Mouse (Mus musculus): ENCODE data around the gene Snapc5. TPM values are rescaled to one million over a fixed set of nuclear protein-coding genes. Genes with fewer than 3 reads are reported as not detected.
"Not testable (repeated sequence)": the region's sequence is repeated elsewhere in the genome, so short reads cannot be mapped to it uniquely, and the experiment has no call there.

The Snapc5 gene
- polyA plus RNA-seq (2012; rRNA removed) = 14.5 and 16.9 TPM in 2 replicates

- DNase-seq (ENCODE audit: low read depth) = peak; percentile 98
- TF ChIP-seq CTCF (IDR thresholded peaks at IDR 0.05; ENCODE audit: borderline replicate concordance, extremely low read depth, insufficient read depth, insufficient read length) (peak; percentile 61), POLR2A (IDR thresholded peaks at IDR 0.05; ENCODE audit: borderline replicate concordance, extremely low read depth, insufficient read depth, insufficient read length, poor library complexity, severe bottlenecking) (peak; percentile 44; the same call in 1 of the 2 replicates)
Observed at GRCm38 (mm10) chr9:64178974-64179646, at the start of gene Snapc5. Gene Snapc5 (plus strand): TSS chr9:64179274.

- no peak for DNase-seq (ENCODE audit: low read depth)
- TF ChIP-seq POLR2A (IDR thresholded peaks at IDR 0.05; ENCODE audit: borderline replicate concordance, extremely low read depth, insufficient read depth, insufficient read length, poor library complexity, severe bottlenecking) = no peak
- no peak for TF ChIP-seq CTCF (IDR thresholded peaks at IDR 0.05; ENCODE audit: borderline replicate concordance, extremely low read depth, insufficient read depth, insufficient read length)
Observed at GRCm38 (mm10) chr9:64131623-64132022, 47.5 kb upstream of the Snapc5 start.

DNA sequence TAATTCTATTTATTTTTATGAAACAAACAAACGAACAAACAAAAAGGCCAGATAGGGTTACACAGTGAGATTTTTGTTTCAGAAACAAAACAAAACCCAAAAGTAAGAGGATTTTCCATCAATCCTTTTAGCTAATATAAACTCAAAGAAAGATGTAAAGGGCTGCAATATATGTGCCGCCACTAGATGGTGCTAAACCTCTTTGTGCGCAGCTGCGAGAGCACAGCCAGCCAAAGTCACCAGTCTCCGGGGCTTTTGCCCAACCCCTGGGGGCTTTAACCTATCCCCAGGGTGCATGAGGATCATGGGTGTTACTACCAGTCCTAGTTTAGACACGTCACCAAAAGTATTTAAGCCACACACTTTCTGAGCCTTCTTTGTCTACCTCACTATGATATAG, 40.2 kb upstream of the Snapc5 start:
- TF ChIP-seq CTCF (IDR thresholded peaks at IDR 0.05; ENCODE audit: borderline replicate concordance, extremely low read depth, insufficient read depth, insufficient read length) = peak; percentile 62
- DNase-seq (ENCODE audit: low read depth) = peak; percentile 25

DNA sequence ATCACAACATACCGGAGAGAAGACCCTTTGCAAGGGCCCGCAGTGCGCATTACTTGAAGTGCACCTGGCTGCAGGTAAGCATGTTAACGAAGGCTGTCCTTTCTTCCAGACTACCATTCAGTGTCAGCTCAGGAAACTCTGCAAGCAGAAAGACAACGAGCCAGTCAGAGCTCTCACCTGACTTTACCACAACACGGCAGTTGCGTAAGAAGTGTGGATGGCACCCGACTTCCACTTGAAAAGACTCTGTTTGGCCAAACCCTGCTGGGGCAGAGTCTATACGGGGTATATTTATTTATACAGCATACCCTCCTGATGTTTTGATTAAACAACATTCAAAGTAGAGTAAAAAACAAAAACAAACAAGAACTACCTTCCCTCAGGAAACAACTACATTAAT, 39.2 kb upstream of the Snapc5 start:
- DNase-seq (ENCODE audit: low read depth) = no peak
- no peak for TF ChIP-seq CTCF (IDR thresholded peaks at IDR 0.05; ENCODE audit: borderline replicate concordance, extremely low read depth, insufficient read depth, insufficient read length)
- no peak for TF ChIP-seq POLR2A (IDR thresholded peaks at IDR 0.05; ENCODE audit: borderline replicate concordance, extremely low read depth, insufficient read depth, insufficient read length, poor library complexity, severe bottlenecking)

DNA sequence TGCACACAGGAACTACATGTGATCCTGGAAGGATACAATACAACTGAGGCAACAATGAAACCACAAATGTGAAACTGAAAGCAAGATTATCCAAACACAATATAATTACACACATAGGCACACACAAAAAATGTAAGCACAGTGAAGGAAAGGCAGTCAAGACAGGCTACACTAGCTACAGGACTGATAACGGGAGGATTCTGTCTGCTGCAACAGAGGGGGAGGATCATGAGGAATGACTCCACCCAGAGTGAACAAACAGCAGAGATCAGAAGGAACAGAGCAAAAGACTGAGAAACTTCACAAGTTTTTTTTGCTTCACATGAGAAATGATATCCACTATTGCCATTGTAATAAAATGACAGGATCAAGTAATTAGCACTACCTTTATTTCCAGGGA, 22.4 kb upstream of the Snapc5 start:
- DNase-seq (ENCODE audit: low read depth) = no peak
- TF ChIP-seq CTCF (IDR thresholded peaks at IDR 0.05; ENCODE audit: borderline replicate concordance, extremely low read depth, insufficient read depth, insufficient read length) = no peak
- TF ChIP-seq POLR2A (IDR thresholded peaks at IDR 0.05; ENCODE audit: borderline replicate concordance, extremely low read depth, insufficient read depth, insufficient read length, poor library complexity, severe bottlenecking) = no peak

DNA sequence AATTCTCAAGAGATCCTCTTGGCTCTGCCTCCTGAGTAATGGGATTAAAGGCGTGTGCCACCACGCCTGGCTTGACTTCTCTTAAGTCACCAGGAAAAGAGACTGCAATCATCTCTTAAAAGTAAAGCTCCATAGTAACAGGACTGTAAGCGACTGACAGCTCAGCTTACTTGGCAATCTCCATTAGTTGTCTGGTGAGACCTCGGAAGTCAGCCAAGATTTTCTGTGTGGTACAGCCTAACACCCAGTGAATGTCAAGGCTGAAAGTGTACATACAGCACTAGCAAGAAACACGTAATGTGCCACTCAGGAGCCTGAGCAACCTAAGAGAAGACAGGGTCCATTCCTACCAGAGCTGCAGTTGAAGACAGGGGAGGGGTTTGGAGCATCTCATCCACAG, 18.6 kb upstream of the Snapc5 start:
- no peak for TF ChIP-seq POLR2A (IDR thresholded peaks at IDR 0.05; ENCODE audit: borderline replicate concordance, extremely low read depth, insufficient read depth, insufficient read length, poor library complexity, severe bottlenecking)
- TF ChIP-seq CTCF (IDR thresholded peaks at IDR 0.05; ENCODE audit: borderline replicate concordance, extremely low read depth, insufficient read depth, insufficient read length) = no peak
- no peak for DNase-seq (ENCODE audit: low read depth)

DNA sequence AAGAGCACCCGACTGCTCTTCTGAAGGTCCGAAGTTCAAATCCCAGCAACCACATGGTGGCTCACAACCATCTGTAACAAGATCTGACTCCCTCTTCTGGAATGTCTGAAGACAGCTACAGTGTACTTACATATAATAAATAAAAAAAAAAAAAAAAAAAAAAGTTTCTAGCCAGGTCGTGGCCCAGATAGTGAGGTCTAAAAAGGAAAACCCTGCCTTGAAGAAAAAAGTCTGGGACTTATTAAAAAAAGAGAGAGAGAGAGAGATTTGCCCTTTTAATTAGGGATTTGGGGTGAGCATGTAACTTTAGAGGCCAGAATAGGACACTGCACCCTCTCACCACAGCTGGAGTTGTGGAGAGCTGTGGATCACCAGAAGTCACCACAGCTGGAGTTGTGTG, 9.1 kb upstream of the Snapc5 start:
- not testable (repeated sequence) for DNase-seq (ENCODE audit: low read depth)

DNA sequence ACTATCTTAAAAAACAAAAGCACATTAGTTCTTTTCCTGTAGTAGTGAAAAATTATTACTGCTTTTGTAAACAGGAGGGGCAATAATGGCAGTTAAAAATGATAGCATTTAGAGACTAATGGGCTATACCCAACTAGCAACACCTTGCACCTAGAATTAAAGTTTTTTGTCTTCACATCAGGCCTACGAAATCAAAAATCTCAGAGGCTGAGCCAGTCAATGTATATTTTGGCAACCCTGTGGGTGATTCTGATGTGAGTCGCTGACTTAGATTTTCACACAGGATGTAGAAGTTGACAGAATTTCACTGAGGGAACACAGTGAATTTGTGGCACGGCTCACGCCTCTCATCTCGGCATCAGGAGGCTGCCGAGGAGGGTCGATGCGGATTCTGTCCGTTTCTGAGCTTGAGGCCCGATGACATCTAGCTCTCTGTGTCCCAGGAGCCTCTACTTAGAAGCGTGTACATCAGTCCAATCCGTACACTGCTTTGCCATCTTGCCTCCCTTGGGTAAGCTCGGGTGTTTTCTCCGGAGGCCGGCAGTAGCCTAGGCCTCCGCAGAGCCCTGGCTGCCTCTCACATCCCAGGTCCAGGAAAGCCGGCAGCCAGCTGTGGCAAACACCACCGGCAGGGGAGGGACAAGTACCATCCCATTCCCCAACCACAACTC, 6.8 kb upstream of the Snapc5 start:
- TF ChIP-seq POLR2A (IDR thresholded peaks at IDR 0.05; ENCODE audit: borderline replicate concordance, extremely low read depth, insufficient read depth, insufficient read length, poor library complexity, severe bottlenecking) (no peak), CTCF (IDR thresholded peaks at IDR 0.05; ENCODE audit: borderline replicate concordance, extremely low read depth, insufficient read depth, insufficient read length) (no peak)
- DNase-seq (ENCODE audit: low read depth) = no peak

GRCm38 (mm10) chr9:64172816-64173665, 6.0 kb upstream of the Snapc5 start, which contains the start of the genes Zwilch and Rpl4:
Gene Zwilch (minus strand): TSS chr9:64173104.
Gene Rpl4 (plus strand): TSS chr9:64173375.
- peak; percentile 94 for DNase-seq (ENCODE audit: low read depth)
- TF ChIP-seq CTCF (IDR thresholded peaks at IDR 0.05; ENCODE audit: borderline replicate concordance, extremely low read depth, insufficient read depth, insufficient read length) (peak; percentile 15; the same call in 1 of the 2 replicates), POLR2A (IDR thresholded peaks at IDR 0.05; ENCODE audit: borderline replicate concordance, extremely low read depth, insufficient read depth, insufficient read length, poor library complexity, severe bottlenecking) (peak; percentile 86; the same call in 1 of the 2 replicates)

GRCm38 (mm10) chr9:64173666-64174220, 5.3 kb upstream of the Snapc5 start:
- DNase-seq (ENCODE audit: low read depth) = no peak
- no peak for TF ChIP-seq CTCF (IDR thresholded peaks at IDR 0.05; ENCODE audit: borderline replicate concordance, extremely low read depth, insufficient read depth, insufficient read length)
- TF ChIP-seq POLR2A (IDR thresholded peaks at IDR 0.05; ENCODE audit: borderline replicate concordance, extremely low read depth, insufficient read depth, insufficient read length, poor library complexity, severe bottlenecking) = no peak

- TF ChIP-seq POLR2A (IDR thresholded peaks at IDR 0.05; ENCODE audit: borderline replicate concordance, extremely low read depth, insufficient read depth, insufficient read length, poor library complexity, severe bottlenecking) = no peak
- TF ChIP-seq CTCF (IDR thresholded peaks at IDR 0.05; ENCODE audit: borderline replicate concordance, extremely low read depth, insufficient read depth, insufficient read length) = no peak
- DNase-seq (ENCODE audit: low read depth) = no peak
Observed at GRCm38 (mm10) chr9:64174341-64174740, 4.7 kb upstream of the Snapc5 start.

Data from brain, embryonic 14.5 days (tissue).